Mouse (Mus musculus) liver, embryonic 13.5 days (tissue): ENCODE data around the gene Iqgap3. TPM values are rescaled to one million over a fixed set of nuclear protein-coding genes. Genes with fewer than 3 reads are reported as not detected.

ENCODE experiments used
- ATAC-seq: fragments of 200-750 bp; cut with Nextera tagmentation; 2 replicates; pipeline ENCODE4 v1.8.0; 2017; ENCODE audit warnings: low read depth, mild to moderate bottlenecking, moderate number of reproducible peaks, moderate library complexity
- DNase-seq: peaks from one replicate; pipeline ENCODE4 v3.0.0; 2022
- H3K27ac ChIP-seq: fragments of 300-500 bp; sonication (generic); 2 replicates; pipeline ENCODE4 v1.5.1; 2015; ENCODE audit warnings: moderate library complexity, mild to moderate bottlenecking, inconsistent platforms
- H3K27me3 ChIP-seq: fragments of 300-500 bp; sonication (generic); 2 replicates; pipeline ENCODE4 v1.6.1; 2015; ENCODE audit warnings: mild to moderate bottlenecking, inconsistent platforms
- H3K36me3 ChIP-seq: fragments of 300-500 bp; sonication (generic); 2 replicates; pipeline ENCODE4 v1.6.1; 2015; ENCODE audit warnings: mild to moderate bottlenecking, inconsistent platforms
- H3K4me1 ChIP-seq: fragments of 300-500 bp; sonication (generic); replicated peaks from 2 replicates; pipeline ENCODE4 v1.6.1; 2015; ENCODE audit warnings: inconsistent platforms
- H3K4me2 ChIP-seq: fragments of 300-500 bp; sonication (generic); 2 replicates; pipeline ENCODE4 v1.6.1; 2015; ENCODE audit warnings: inconsistent platforms, mild to moderate bottlenecking, moderate library complexity
- H3K4me3 ChIP-seq: fragments of 300-500 bp; sonication (generic); replicated peaks from 2 replicates; pipeline ENCODE4 v1.5.1; 2015; ENCODE audit warnings: mild to moderate bottlenecking, inconsistent platforms
- H3K9ac ChIP-seq: fragments of 300-500 bp; sonication (generic); 2 replicates; pipeline ENCODE4 v1.6.1; 2015; ENCODE audit warnings: mild to moderate bottlenecking, inconsistent platforms
- H3K9me3 ChIP-seq: fragments of 300-500 bp; sonication (generic); replicated peaks from 2 replicates; pipeline ENCODE4 v1.6.1; 2016; ENCODE audit warnings: inconsistent platforms
- WGBS: fragments of 180-500 bp; shearing (Covaris S2); methylation state at CpG from one replicate; pipeline ENCODE4 v1.1.7; 2015; ENCODE audit not compliant: insufficient replicate concordance; 5-methylcytosine and 5-hydroxymethylcytosine counted together
- polyA plus RNA-seq: library from polyadenylated mRNA; unstranded; fragments of >200 nt; fragmentation: Nextera tagmentation; extraction: Ambion mirVana; gene quantifications from 2 replicates; pipeline ENCODE4 v1.2.1, GENCODE M21; 2015

Iqgap3 gene
- polyA plus RNA-seq, 1 experiment from 2014 or later = 6.6 TPM

DNA sequence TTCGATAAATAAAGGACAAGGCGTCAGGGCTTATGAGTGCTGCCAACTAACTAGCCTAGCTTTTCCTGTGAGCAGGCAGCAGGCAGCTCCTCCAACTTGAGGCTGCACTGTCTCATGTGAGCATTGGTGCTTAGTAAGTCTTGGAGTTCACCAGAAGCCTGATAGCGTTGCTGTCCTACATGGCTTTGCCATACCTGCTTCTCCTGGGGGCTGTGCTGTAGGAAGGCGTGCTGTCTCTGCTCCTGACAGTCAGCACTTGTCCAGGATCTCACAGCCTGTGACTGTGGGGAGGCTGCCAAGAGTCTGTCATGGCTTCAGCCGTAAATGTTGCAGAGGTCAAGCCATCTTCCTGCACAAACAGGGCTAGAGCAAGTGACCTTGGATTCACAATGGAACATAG, 84.3 kb downstream of the Iqgap3 start:
- no peak overlapping the region for H3K4me2 ChIP-seq
- 81% methylated on average over 5 of the region's 5 CpGs for WGBS
- peaks cover 96% of the 10 kb centered on the region for H3K36me3 ChIP-seq
- no peaks in the 10 kb centered on the region for H3K27me3 ChIP-seq
- no peak overlapping the region for H3K4me3 ChIP-seq
- no peak for DNase-seq
- H3K4me1 ChIP-seq = no peaks in the 10 kb centered on the region; the same call in 1 of the 2 replicates
- no peak overlapping the region for H3K9ac ChIP-seq
- ATAC-seq = no peak
- H3K27ac ChIP-seq = no peak overlapping the region
- H3K9me3 ChIP-seq = no peaks in the 10 kb centered on the region

DNA sequence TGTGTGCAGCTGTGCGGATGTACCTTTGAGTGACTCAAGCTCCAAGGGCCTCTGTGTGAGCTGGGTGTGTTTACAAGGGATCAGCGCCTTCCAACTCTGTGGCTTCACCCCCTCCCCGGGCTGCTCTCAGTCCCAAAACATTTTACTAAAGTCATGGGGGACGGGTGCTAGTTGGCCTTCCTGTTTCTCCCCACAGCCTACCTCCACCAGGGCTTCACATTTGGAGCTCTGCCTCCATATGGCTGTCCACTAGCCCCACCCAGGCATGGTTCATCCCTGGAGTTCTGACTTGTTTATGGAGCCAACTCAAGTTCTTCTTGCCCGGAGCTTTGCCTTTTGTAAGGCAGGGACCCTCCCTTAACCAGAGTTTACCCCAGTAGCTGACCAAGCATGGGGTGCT, 88.6 kb downstream of the Iqgap3 start:
- ATAC-seq (no peak), DNase-seq (no peak)
- H3K27me3 ChIP-seq = no peaks in the 10 kb centered on the region
- WGBS = 81% methylated on average over 5 of the region's 5 CpGs
- no peak overlapping the region for H3K27ac ChIP-seq
- peaks cover 12% of the 10 kb centered on the region for H3K4me1 ChIP-seq
- no peak overlapping the region for H3K4me3 ChIP-seq
- no peaks in the 10 kb centered on the region for H3K9me3 ChIP-seq
- no peak overlapping the region for H3K4me2 ChIP-seq
- no peak overlapping the region for H3K9ac ChIP-seq
- peaks cover 87% of the 10 kb centered on the region for H3K36me3 ChIP-seq

Other genes with a start within 250 kb of the Iqgap3 start
- 0.17 TPM in 1 of 2 replicates, not detected in the other for gene Sh2d2a, start 235.2 kb upstream of the Iqgap3 start, polyA plus RNA-seq
- gene Prcc, start 196.4 kb upstream of the Iqgap3 start, polyA plus RNA-seq = 7.9 and 9.2 TPM in 2 replicates
- 263 and 283 TPM in 2 replicates for gene Hdgf, start 175.7 kb upstream of the Iqgap3 start, polyA plus RNA-seq
- 48.7 and 56.5 TPM in 2 replicates for gene Mrpl24, start 162.5 kb upstream of the Iqgap3 start, polyA plus RNA-seq
- 31.1 and 38.3 TPM in 2 replicates for gene Isg20l2, start 151.7 kb upstream of the Iqgap3 start, polyA plus RNA-seq
- gene Rrnad1, start 151.3 kb upstream of the Iqgap3 start, polyA plus RNA-seq = 6.1 and 6.6 TPM in 2 replicates
- gene Crabp2, start 133.3 kb upstream of the Iqgap3 start, polyA plus RNA-seq = 2.2 and 2.3 TPM in 2 replicates
- gene Nes, start 110.9 kb upstream of the Iqgap3 start, polyA plus RNA-seq = 2.6 and 2.8 TPM in 2 replicates
- gene Bcan, start 81.7 kb upstream of the Iqgap3 start, polyA plus RNA-seq = 0.05 TPM in 1 of 2 replicates, not detected in the other
- not detected in 2 replicates for gene Hapln2, start 54.4 kb upstream of the Iqgap3 start, polyA plus RNA-seq
- 32.7 TPM in 2 replicates for gene Gpatch4, start 38.9 kb upstream of the Iqgap3 start, polyA plus RNA-seq
- gene Naxe, start 23.5 kb upstream of the Iqgap3 start, polyA plus RNA-seq = 63.8 and 66.9 TPM in 2 replicates
- gene Ttc24, start 3.7 kb upstream of the Iqgap3 start, polyA plus RNA-seq = not detected in 2 replicates
- gene Mef2d, start 60.4 kb downstream of the Iqgap3 start, polyA plus RNA-seq = 5.5 and 7.5 TPM in 2 replicates
- 14.7 and 15.4 TPM in 2 replicates for gene Rhbg, start 172.7 kb downstream of the Iqgap3 start, polyA plus RNA-seq
- gene Gm38392, start 205.2 kb downstream of the Iqgap3 start, polyA plus RNA-seq = 1.3 TPM in 1 of 2 replicates, not detected in the other
- 6.3 and 6.9 TPM in 2 replicates for gene Tsacc, start 215.0 kb downstream of the Iqgap3 start, polyA plus RNA-seq
- gene Cct3, start 215.1 kb downstream of the Iqgap3 start, polyA plus RNA-seq = 376 and 404 TPM in 2 replicates
- gene Glmp, start 243.1 kb downstream of the Iqgap3 start, polyA plus RNA-seq = 89.4 and 92.9 TPM in 2 replicates